Mouse (Mus musculus) midbrain, embryonic 11.5 days (tissue): ENCODE measurements around the gene Gm2a. TPM values are rescaled to one million over a fixed set of nuclear protein-coding genes. Genes with fewer than 3 reads are reported as not detected.

ENCODE experiments used
- ATAC-seq: fragments of 200-750 bp; cut with Nextera tagmentation; 2 replicates; pipeline ENCODE4 v1.8.0; 2017; ENCODE audit warnings: moderate TSS enrichment, moderate library complexity; ENCODE audit not compliant: low FRiP score
- DNase-seq: peaks from one replicate; pipeline ENCODE4 v3.0.0; 2015; ENCODE audit warnings: low spot score; ENCODE audit errors: missing footprints
- H3K27ac ChIP-seq: fragments of 300-500 bp; sonication (generic); 2 replicates; pipeline ENCODE4 v1.5.1; 2014; ENCODE audit warnings: low read depth, low read length
- H3K27me3 ChIP-seq: fragments of 300-500 bp; sonication (generic); 2 replicates; pipeline ENCODE4 v1.6.1; 2014; ENCODE audit warnings: mild to moderate bottlenecking, low read length, moderate library complexity, mixed read lengths; ENCODE audit not compliant: control insufficient read depth, insufficient read depth
- H3K36me3 ChIP-seq: fragments of 300-500 bp; sonication (generic); 2 replicates; pipeline ENCODE4 v1.6.1; 2014; ENCODE audit warnings: mild to moderate bottlenecking, low read length, moderate library complexity, mixed read lengths; ENCODE audit not compliant: control insufficient read depth, insufficient read depth
- H3K4me1 ChIP-seq: fragments of 300-500 bp; sonication (generic); 2 replicates; pipeline ENCODE4 v1.6.1; 2014; ENCODE audit warnings: low read length; ENCODE audit not compliant: control insufficient read depth, insufficient read depth
- H3K4me2 ChIP-seq: fragments of 300-500 bp; sonication (generic); 2 replicates; pipeline ENCODE4 v1.6.1; 2014; ENCODE audit warnings: mild to moderate bottlenecking, moderate library complexity
- H3K4me3 ChIP-seq: fragments of 300-500 bp; sonication (generic); 2 replicates; pipeline ENCODE4 v1.5.1; 2014; ENCODE audit warnings: low read depth, low read length
- H3K9ac ChIP-seq: fragments of 300-500 bp; sonication (generic); 2 replicates; pipeline ENCODE4 v1.6.1; 2014; ENCODE audit warnings: low read length
- H3K9me3 ChIP-seq: fragments of 300-500 bp; sonication (generic); 2 replicates; pipeline ENCODE4 v1.6.1; 2016; ENCODE audit warnings: low read length; ENCODE audit not compliant: control insufficient read depth
- WGBS: fragments of 180-500 bp; shearing (Covaris S2); extraction: QIAGEN DNeasy Blood & Tissue Kit; methylation state at CpG from one replicate; pipeline ENCODE4 v1.1.7; 2014; 5-methylcytosine and 5-hydroxymethylcytosine counted together
- polyA plus RNA-seq: library from polyadenylated mRNA; unstranded; fragments of >200 nt; fragmentation: Nextera tagmentation; extraction: Ambion mirVana; gene quantifications from 2 replicates; pipeline ENCODE4 v1.2.1, GENCODE M21; 2014

Gene Gm2a
- polyA plus RNA-seq, 1 experiment from 2014 or later, result 15.0 TPM

DNA sequence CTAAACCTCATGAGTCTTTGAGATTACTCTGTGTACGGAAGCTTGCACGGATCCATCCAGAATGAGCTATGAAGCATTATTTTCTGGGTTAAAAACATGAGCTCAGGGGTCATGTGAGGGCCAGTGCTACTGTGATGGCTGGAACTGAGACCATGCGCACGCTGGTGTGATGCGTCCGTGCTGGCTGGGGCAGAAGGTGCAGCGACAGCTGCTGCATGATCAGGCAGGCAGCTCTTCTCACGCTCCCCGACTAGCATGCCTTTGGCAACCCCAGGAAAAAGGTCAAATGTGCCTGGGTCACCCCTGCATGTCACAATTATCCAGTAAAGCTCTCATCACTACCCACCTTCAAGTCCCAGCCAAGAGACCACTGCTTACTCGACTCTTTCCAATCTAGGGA lies 24.7 kb upstream of the Gm2a start:
- Histone ChIP-seq H3K27me3 (peaks cover 9% of the 10 kb centered on the region), H3K27ac (no peak overlapping the region), H3K4me2 (no peak overlapping the region), H3K4me3 (no peak overlapping the region), H3K4me1 (peaks cover 5% of the 10 kb centered on the region), H3K36me3 (no peaks in the 10 kb centered on the region), H3K9ac (no peak overlapping the region), H3K9me3 (no peaks in the 10 kb centered on the region)
- no peak for ATAC-seq
- WGBS, result 86% methylated on average over 10 of the region's 10 CpGs
- no peak for DNase-seq

- no peak overlapping the region for H3K4me3 ChIP-seq
- no peak overlapping the region for H3K9ac ChIP-seq
- H3K36me3 ChIP-seq, result no peaks in the 10 kb centered on the region
- H3K9me3 ChIP-seq, result no peaks in the 10 kb centered on the region; the same call in 1 of the 2 replicates
- H3K4me1 ChIP-seq, result peaks cover 5% of the 10 kb centered on the region
- WGBS, result 82% methylated on average over 2 of the region's 2 CpGs
- H3K27ac ChIP-seq, result no peak overlapping the region
- DNase-seq, result no peak
- H3K4me2 ChIP-seq, result no peak overlapping the region
- no peak for ATAC-seq
- H3K27me3 ChIP-seq, result peaks cover 18% of the 10 kb centered on the region
These were observed 22.3 kb upstream of the Gm2a start for GRCm38 (mm10) chr11:55075602-55076001.

GRCm38 (mm10) chr11:55076234-55076633 lies 21.7 kb upstream of the Gm2a start:
- Histone ChIP-seq H3K27me3 (peaks cover 18% of the 10 kb centered on the region), H3K4me2 (no peak overlapping the region), H3K27ac (no peak overlapping the region), H3K9me3 (no peaks in the 10 kb centered on the region; the same call in 1 of the 2 replicates), H3K36me3 (no peaks in the 10 kb centered on the region), H3K4me3 (no peak overlapping the region), H3K9ac (no peak overlapping the region), H3K4me1 (peaks cover 5% of the 10 kb centered on the region)
- ATAC-seq, result no peak
- no peak for DNase-seq
- 90% methylated on average over 5 of the region's 5 CpGs for WGBS

- H3K9me3 ChIP-seq, result no peaks in the 10 kb centered on the region; the same call in 1 of the 2 replicates
- peak within 1 kb of the TSS; percentile 42 for H3K4me3 ChIP-seq
- H3K27me3 ChIP-seq, result peaks cover 18% of the 10 kb centered on the region
- no peak within 1 kb of the TSS for H3K27ac ChIP-seq
- no peaks in the 10 kb centered on the region for H3K36me3 ChIP-seq
- peak; percentile 91 for DNase-seq
- peaks cover 5% of the 10 kb centered on the region for H3K4me1 ChIP-seq
- H3K9ac ChIP-seq, result peak within 1 kb of the TSS; percentile 56
- ATAC-seq, result peak; percentile 44; the same call in 1 of the 2 replicates
- under 1% methylated on average over 49 of the region's 50 CpGs for WGBS
- peak within 1 kb of the TSS; percentile 86 for H3K4me2 ChIP-seq
These were observed 20.3 kb upstream of the Gm2a start, which contains the start of gene Ccdc69 for GRCm38 (mm10) chr11:55077331-55078231. Ccdc69 (minus strand) TSS chr11:55078131.

DNA sequence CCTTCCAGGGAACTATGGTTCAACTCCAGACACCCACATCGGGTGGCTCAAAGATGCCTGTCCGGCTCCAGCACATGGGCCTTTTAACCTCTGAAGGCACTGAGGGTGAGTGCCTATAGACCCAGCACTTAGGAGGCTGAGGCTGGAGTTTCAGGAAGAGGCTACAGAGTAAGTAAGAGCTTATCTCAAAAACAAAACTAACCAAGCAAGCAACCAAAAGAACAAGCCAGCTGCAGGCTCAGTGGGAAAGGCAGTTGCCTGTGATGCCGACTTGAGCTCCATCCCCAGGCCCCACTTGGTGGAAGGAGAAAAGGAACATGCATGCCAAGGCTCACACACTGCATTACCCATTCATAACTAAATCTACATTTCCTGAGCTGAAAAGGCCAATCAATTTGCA lies 19.4 kb upstream of the Gm2a start:
- Histone ChIP-seq H3K9me3 (no peaks in the 10 kb centered on the region; the same call in 1 of the 2 replicates), H3K27ac (no peak overlapping the region), H3K9ac (no peak overlapping the region), H3K36me3 (no peaks in the 10 kb centered on the region), H3K27me3 (peaks cover 18% of the 10 kb centered on the region), H3K4me2 (no peak overlapping the region; the same call in 1 of the 2 replicates), H3K4me3 (no peak overlapping the region), H3K4me1 (peaks cover 5% of the 10 kb centered on the region)
- ATAC-seq (no peak), DNase-seq (peak; percentile 88)
- WGBS, result 65% methylated on average over 3 of the region's 3 CpGs

GRCm38 (mm10) chr11:55079180-55079579 lies 18.7 kb upstream of the Gm2a start:
- Histone ChIP-seq H3K9me3 (no peaks in the 10 kb centered on the region; the same call in 1 of the 2 replicates), H3K4me2 (no peak overlapping the region), H3K27ac (no peak overlapping the region), H3K4me3 (no peak overlapping the region), H3K4me1 (peaks cover 5% of the 10 kb centered on the region), H3K27me3 (peaks cover 18% of the 10 kb centered on the region), H3K9ac (no peak overlapping the region), H3K36me3 (no peaks in the 10 kb centered on the region)
- no peak for DNase-seq
- no peak for ATAC-seq
- WGBS, result 72% methylated on average over 4 of the region's 4 CpGs

DNA sequence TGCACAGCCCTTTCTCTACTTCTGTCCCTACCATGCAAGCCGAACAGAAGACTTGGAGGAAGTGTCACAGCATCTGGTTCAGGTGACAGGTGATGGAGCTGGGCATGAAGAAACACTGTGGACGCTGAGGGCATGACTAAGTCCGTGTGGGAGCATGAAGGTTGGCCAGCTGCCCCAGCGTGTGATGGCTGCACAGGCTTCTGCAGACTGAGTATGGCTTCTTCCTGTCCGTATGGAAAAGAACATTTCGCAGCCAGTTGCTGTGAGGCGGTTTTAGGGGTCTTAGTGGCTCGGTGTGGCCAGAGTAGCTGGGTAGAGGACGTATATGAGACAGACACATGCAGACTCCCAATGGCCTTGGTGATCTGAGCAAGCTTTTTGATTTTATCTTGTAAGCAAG lies 16.7 kb upstream of the Gm2a start:
- peaks cover 5% of the 10 kb centered on the region for H3K4me1 ChIP-seq
- H3K4me2 ChIP-seq, result no peak overlapping the region
- H3K27me3 ChIP-seq, result peaks cover 18% of the 10 kb centered on the region
- DNase-seq (no peak), ATAC-seq (no peak)
- no peak overlapping the region for H3K27ac ChIP-seq
- H3K36me3 ChIP-seq, result no peaks in the 10 kb centered on the region
- no peaks in the 10 kb centered on the region; the same call in 1 of the 2 replicates for H3K9me3 ChIP-seq
- H3K4me3 ChIP-seq, result no peak overlapping the region
- H3K9ac ChIP-seq, result no peak overlapping the region
- WGBS, result 92% methylated on average over 9 of the region's 9 CpGs

DNA sequence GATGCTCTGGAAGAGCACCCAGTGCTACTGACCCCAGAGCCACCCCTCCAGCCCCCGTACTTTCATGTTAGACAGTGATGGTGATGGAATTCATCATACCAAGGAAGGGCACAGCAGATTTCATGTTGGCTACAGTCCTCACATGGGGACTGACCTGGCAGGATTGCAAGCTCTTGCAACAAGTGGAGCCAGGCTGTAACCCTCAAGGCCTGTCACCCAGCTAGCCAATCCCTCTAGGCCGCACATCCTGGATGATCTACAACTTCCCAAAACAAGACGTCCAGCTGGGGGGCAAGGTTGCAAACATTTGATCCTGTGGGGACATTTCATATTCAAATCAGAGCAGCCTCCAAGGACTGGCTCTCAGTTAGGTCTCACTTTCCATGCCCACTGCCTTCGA lies 13.3 kb upstream of the Gm2a start:
- no peak for ATAC-seq
- Histone ChIP-seq H3K36me3 (no peaks in the 10 kb centered on the region), H3K9ac (no peak overlapping the region), H3K9me3 (no peaks in the 10 kb centered on the region; the same call in 1 of the 2 replicates), H3K4me3 (no peak overlapping the region), H3K4me1 (no peaks in the 10 kb centered on the region), H3K4me2 (no peak overlapping the region), H3K27ac (no peak overlapping the region), H3K27me3 (no peaks in the 10 kb centered on the region)
- no peak for DNase-seq
- WGBS, result 77% methylated on average over 4 of the region's 4 CpGs

DNA sequence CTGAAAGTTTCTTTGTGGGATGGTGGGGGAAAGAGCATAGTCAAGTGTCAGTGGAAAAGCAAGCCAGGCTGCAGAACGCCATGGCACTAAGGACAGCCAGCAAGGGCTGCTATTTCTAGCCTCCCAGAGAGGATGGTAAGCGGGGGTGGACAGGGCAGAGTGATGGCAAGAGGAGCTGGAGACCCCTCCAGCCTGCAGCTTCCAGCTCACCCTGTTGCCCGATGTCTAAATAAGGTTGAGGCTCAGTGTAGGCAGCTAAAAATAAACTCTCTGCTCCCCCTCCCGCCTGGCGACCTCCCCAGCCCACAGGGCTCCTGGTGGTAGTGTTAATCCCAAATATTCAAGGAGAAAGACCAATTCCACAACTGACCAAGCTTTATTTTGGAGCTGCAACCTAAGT lies 12.5 kb upstream of the Gm2a start:
- Histone ChIP-seq H3K4me3 (no peak overlapping the region), H3K9me3 (no peaks in the 10 kb centered on the region), H3K4me1 (no peaks in the 10 kb centered on the region), H3K4me2 (no peak overlapping the region), H3K36me3 (no peaks in the 10 kb centered on the region), H3K9ac (no peak overlapping the region), H3K27me3 (no peaks in the 10 kb centered on the region), H3K27ac (no peak overlapping the region)
- ATAC-seq, result no peak
- WGBS, result 61% methylated on average over 5 of the region's 5 CpGs
- DNase-seq, result no peak
